Mouse (Mus musculus) lung, postnatal 0 days (tissue): Measurements from ENCODE around the gene Cfap54. TPM values are rescaled to one million over a fixed set of nuclear protein-coding genes. Genes with fewer than 3 reads are reported as not detected.

Experiments
- ATAC-seq: fragments of 200-750 bp; cut with Nextera tagmentation; 2 replicates; pipeline ENCODE4 v1.8.0; 2017; ENCODE audit warnings: moderate library complexity
- DNase-seq: peaks from one replicate; pipeline ENCODE4 v3.0.0-alpha.2; 2016; ENCODE audit warnings: low spot score
- H3K27ac ChIP-seq: fragments of 300-500 bp; sonication (generic); 2 replicates; pipeline ENCODE4 v1.5.1; 2014; ENCODE audit warnings: antibody characterized with exemption, mild to moderate bottlenecking, low read length, mixed read lengths
- H3K27me3 ChIP-seq: fragments of 300-500 bp; sonication (generic); replicated peaks from 2 replicates; pipeline ENCODE4 v1.6.1; 2014; ENCODE audit warnings: low read length, mixed read lengths; ENCODE audit not compliant: insufficient read depth
- H3K36me3 ChIP-seq: fragments of 300-500 bp; sonication (generic); 2 replicates; pipeline ENCODE4 v1.6.1; 2014; ENCODE audit warnings: low read length, mixed read lengths; ENCODE audit not compliant: insufficient read depth
- H3K4me1 ChIP-seq: fragments of 300-500 bp; sonication (generic); 2 replicates; pipeline ENCODE4 v1.6.1; 2014; ENCODE audit warnings: antibody characterized with exemption, low read depth, low read length, mixed read lengths; ENCODE audit not compliant: insufficient read depth
- H3K4me2 ChIP-seq: fragments of 300-500 bp; sonication (generic); replicated peaks from 2 replicates; pipeline ENCODE4 v1.6.1; 2014; ENCODE audit warnings: low read depth, mild to moderate bottlenecking, low read length, moderate library complexity, mixed read lengths
- H3K4me3 ChIP-seq: fragments of 300-500 bp; sonication (generic); 2 replicates; pipeline ENCODE4 v1.5.1; 2014; ENCODE audit warnings: low read depth, low read length
- H3K9ac ChIP-seq: fragments of 300-500 bp; sonication (generic); replicated peaks from 2 replicates; pipeline ENCODE4 v1.6.1; 2014; ENCODE audit warnings: low read depth, mild to moderate bottlenecking
- H3K9me3 ChIP-seq: fragments of 300-500 bp; sonication (generic); 2 replicates; pipeline ENCODE4 v1.6.1; 2016; ENCODE audit warnings: low read length, mixed read lengths
- CTCF ChIP-seq: IDR thresholded peaks from 2 replicates; pipeline ENCODE4 v1.5.1; 2016; ENCODE audit warnings: antibody characterized with exemption, mild to moderate bottlenecking
- EP300 ChIP-seq: IDR thresholded peaks from 2 replicates; pipeline ENCODE4 v1.6.1; 2016; ENCODE audit warnings: antibody characterized with exemption, mild to moderate bottlenecking, control low read depth
- WGBS: fragments of 180-500 bp; shearing (Covaris S2); extraction: QIAGEN DNeasy Blood & Tissue Kit; methylation state at CpG from one replicate; pipeline ENCODE4 v1.1.7; 2014; 5-methylcytosine and 5-hydroxymethylcytosine counted together
- polyA plus RNA-seq: library from polyadenylated mRNA; unstranded; fragments of >200 nt; fragmentation: Nextera tagmentation; extraction: Ambion mirVana; gene quantifications from 2 replicates; pipeline ENCODE4 v1.2.1, GENCODE M21; 2015

Gene Cfap54
- polyA plus RNA-seq, 1 experiment from 2014 or later: 6.2 TPM

DNA sequence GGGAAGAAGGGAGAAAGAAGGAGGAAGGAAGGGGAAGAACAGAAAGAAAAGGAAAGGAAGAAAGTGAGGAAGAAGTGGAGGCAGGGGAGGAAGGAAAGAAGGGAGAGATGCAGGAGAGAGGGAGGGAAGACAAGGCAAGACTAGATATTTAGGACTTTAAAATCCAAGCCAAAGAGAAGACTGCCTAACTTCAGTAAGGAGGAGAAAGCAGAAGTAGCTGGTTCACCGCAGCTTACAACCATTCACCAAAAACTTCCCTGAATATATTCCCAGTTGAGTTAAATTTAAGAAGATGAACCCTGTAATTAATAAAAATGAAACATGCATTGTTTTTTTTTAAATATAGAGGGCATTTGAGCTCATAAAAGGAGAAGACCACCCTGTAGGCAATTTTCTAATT lies 34.3 kb upstream of the Cfap54 start:
- no peak for ATAC-seq
- 100% methylated on average over 1 of the region's 1 CpGs for whole genome bisulfite sequencing

DNA sequence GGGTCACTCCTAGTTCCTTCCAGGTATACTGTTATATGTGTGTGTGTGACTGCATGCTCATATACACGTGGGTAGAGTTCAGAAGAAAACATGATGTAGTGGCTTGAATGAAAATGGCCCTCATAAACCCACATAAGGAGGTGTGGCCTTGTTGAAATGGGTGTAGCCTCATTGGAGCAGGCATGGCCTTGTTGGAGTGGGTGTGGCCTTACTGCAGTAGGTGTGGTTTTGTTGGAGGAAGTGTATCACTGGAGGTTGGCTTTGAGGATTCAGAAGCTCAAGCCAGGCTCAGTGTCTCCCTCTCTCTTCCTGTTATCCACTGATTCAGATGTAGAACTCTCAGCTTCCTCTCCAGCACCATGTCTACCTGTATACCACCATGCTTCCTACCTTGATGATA lies 33.4 kb upstream of the Cfap54 start:
- no peak overlapping the region for H3K4me3 ChIP-seq
- H3K4me2 ChIP-seq: no peak overlapping the region
- H3K36me3 ChIP-seq: no peaks in the 10 kb centered on the region
- no peak for DNase-seq
- H3K9ac ChIP-seq: no peak overlapping the region
- H3K9me3 ChIP-seq: no peaks in the 10 kb centered on the region
- no peaks in the 10 kb centered on the region for H3K27me3 ChIP-seq
- TF ChIP-seq CTCF: no peak
- TF ChIP-seq EP300: no peak
- 74% methylated on average over 1 of the region's 1 CpGs for WGBS
- no peak for ATAC-seq
- H3K4me1 ChIP-seq: no peaks in the 10 kb centered on the region
- H3K27ac ChIP-seq: no peak overlapping the region

More for the DNA sequence above, 34.3 kb upstream of the Cfap54 start:
- Histone ChIP-seq H3K4me3 (no peak overlapping the region), H3K36me3 (no peaks in the 10 kb centered on the region), H3K27me3 (no peaks in the 10 kb centered on the region), H3K4me2 (no peak overlapping the region), H3K27ac (no peak overlapping the region), H3K4me1 (no peaks in the 10 kb centered on the region), H3K9me3 (no peaks in the 10 kb centered on the region), H3K9ac (no peak overlapping the region)
- no peak for TF ChIP-seq CTCF
- TF ChIP-seq EP300: no peak
- DNase-seq: no peak

DNA sequence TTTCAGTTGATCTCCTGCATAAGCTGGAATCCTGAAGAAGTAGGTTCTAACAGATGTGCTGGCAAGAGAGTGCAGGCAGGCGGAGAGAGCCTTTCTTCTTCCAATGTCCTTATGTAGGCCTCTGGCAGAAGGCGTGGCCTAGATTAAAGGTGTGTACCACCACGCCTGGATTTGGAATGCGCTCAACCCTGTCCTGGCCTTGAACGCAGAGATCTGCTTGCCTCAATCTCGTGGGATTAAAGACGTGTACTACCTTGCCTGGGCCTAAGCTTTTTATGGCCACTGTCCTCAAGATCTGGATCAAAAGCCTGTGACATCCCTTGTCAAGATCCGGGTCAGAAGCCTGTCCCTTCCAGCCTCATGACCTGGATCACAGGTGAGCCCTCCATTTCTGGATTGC lies 32.5 kb upstream of the Cfap54 start:
- Histone ChIP-seq H3K36me3 (no peaks in the 10 kb centered on the region), H3K4me2 (no peak overlapping the region), H3K9ac (no peak overlapping the region), H3K27ac (no peak overlapping the region), H3K27me3 (no peaks in the 10 kb centered on the region), H3K4me3 (no peak overlapping the region), H3K9me3 (no peaks in the 10 kb centered on the region), H3K4me1 (no peaks in the 10 kb centered on the region)
- ATAC-seq: no peak
- 85% methylated on average over 8 of the region's 8 CpGs for WGBS
- no peak for TF ChIP-seq EP300
- TF ChIP-seq CTCF: no peak
- no peak for DNase-seq

DNA sequence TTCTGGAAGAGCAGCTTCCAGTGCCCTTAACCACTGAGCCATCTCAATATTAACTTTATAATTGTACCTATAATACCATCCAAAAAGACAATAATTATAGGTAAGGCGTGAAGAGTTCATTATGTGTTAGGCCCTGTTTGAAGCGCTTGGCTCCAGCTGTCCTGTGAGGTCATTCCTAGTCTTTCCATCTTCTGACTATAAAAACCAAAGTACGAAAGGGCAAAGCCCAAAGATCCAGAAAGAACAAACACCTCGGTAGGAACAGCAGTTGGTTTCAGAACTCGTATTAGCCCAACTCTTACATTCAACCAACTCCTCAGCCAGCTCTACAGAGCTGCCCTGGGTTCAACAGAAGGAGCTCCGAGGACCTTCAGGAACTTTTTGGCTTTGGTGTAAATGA lies 30.6 kb upstream of the Cfap54 start:
- WGBS: 92% methylated on average over 6 of the region's 6 CpGs
- no peak for DNase-seq
- H3K27me3 ChIP-seq: no peaks in the 10 kb centered on the region

DNA sequence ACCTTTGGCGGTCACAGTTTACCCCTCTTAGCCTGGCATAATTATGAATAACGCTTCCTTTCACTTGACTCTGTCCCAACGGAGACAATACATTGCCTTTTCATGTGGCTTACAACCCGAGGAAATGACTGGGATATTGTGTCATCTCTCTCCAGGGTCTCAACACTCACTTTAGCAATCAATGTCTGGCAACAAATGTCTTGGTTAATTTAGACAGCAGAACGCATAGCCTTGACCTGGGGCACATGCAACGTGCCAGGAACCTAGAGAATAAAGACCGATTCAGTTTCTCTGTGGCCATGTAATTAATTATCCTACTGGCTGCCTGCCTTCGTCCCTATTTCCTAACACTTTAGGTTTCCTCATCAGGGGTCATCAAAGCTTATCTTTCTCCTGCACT lies 30.0 kb upstream of the Cfap54 start:
- ATAC-seq (no peak), DNase-seq (peak; percentile 6)
- no peak for TF ChIP-seq EP300
- TF ChIP-seq CTCF: no peak

More for the DNA sequence above, 30.6 kb upstream of the Cfap54 start:
- H3K4me1 ChIP-seq: no peaks in the 10 kb centered on the region
- no peak overlapping the region for H3K9ac ChIP-seq
- H3K4me3 ChIP-seq: no peak overlapping the region
- no peaks in the 10 kb centered on the region for H3K36me3 ChIP-seq
- no peak overlapping the region for H3K27ac ChIP-seq
- H3K9me3 ChIP-seq: no peaks in the 10 kb centered on the region
- no peak overlapping the region for H3K4me2 ChIP-seq
- ATAC-seq: no peak
- no peak for TF ChIP-seq EP300
- TF ChIP-seq CTCF: no peak

DNA sequence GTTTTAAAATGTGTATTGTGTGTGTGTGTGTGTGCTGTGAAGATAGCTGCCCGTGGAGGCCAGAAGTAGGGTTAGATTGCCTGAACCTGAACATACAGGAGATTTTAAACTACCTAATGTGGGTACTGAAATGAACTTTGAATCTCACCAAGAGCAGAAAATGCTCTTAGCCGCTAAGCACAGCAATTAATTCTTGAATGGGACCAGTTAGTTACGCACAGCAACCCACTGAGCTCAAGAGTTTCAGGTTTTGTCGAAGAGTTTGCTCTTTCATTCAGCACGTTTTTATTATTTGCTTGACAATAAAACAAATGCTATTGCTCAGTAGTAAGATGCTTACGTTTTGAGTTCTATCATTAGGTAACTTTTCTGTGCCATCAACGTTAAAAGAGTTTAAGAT lies 23.9 kb upstream of the Cfap54 start:
- H3K36me3 ChIP-seq: no peaks in the 10 kb centered on the region
- no peak overlapping the region for H3K4me3 ChIP-seq
- TF ChIP-seq CTCF (no peak), EP300 (no peak)
- no peak for ATAC-seq
- no peak overlapping the region for H3K27ac ChIP-seq
- H3K27me3 ChIP-seq: no peaks in the 10 kb centered on the region
- no peak for DNase-seq
- H3K9ac ChIP-seq: no peak overlapping the region
- H3K4me2 ChIP-seq: no peak overlapping the region
- 86% methylated on average over 7 of the region's 7 CpGs for WGBS
- H3K9me3 ChIP-seq: no peaks in the 10 kb centered on the region
- no peaks in the 10 kb centered on the region for H3K4me1 ChIP-seq

More for the DNA sequence above, 30.0 kb upstream of the Cfap54 start:
- no peak overlapping the region for H3K9ac ChIP-seq
- H3K9me3 ChIP-seq: no peaks in the 10 kb centered on the region
- H3K36me3 ChIP-seq: no peaks in the 10 kb centered on the region
- no peaks in the 10 kb centered on the region for H3K4me1 ChIP-seq
- H3K27me3 ChIP-seq: no peaks in the 10 kb centered on the region
- H3K4me3 ChIP-seq: no peak overlapping the region
- no peak overlapping the region for H3K4me2 ChIP-seq
- 38% methylated on average over 8 of the region's 8 CpGs for WGBS
- H3K27ac ChIP-seq: no peak overlapping the region

DNA sequence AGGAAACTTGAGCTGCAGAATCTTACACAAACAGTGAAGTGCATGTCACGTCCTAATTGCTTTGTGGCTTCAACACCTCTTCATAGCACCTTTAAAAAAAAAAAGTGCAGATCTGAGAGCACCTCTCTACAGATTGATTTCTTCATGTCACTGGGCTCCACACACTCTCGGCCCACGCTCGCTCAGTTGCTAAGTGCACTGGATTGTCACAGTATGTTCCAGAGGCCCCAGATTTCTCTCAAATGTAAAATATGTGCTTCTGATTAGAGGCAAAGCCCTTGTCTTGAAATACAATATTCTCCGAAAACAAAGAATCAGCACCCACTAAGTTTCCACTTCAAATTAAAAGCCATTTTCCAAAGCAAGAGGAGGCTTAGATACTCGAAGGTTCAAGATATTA lies 22.9 kb upstream of the Cfap54 start:
- H3K4me1 ChIP-seq: no peaks in the 10 kb centered on the region
- no peak for DNase-seq
- no peak overlapping the region for H3K4me2 ChIP-seq
- TF ChIP-seq EP300: no peak
- TF ChIP-seq CTCF: no peak
- 49% methylated on average over 6 of the region's 6 CpGs for WGBS
- H3K36me3 ChIP-seq: no peaks in the 10 kb centered on the region
- no peak overlapping the region for H3K9ac ChIP-seq
- ATAC-seq: no peak
- H3K27me3 ChIP-seq: no peaks in the 10 kb centered on the region
- no peak overlapping the region for H3K4me3 ChIP-seq
- no peak overlapping the region for H3K27ac ChIP-seq
- no peaks in the 10 kb centered on the region for H3K9me3 ChIP-seq
